Mouse (Mus musculus) midbrain, embryonic 14.5 days (tissue): ENCODE data around the gene Olfr889. TPM values are rescaled to one million over a fixed set of nuclear protein-coding genes. Genes with fewer than 3 reads are reported as not detected.
"Not testable (repeated sequence)": the region's sequence is repeated elsewhere in the genome, so short reads cannot be mapped to it uniquely, and the experiment has no call there.

ENCODE experiments used
- ATAC-seq: fragments of 200-750 bp; cut with Nextera tagmentation; 2 replicates; pipeline ENCODE4 v1.8.0; 2017; ENCODE audit warnings: moderate number of reproducible peaks, moderate library complexity; ENCODE audit not compliant: low FRiP score, low TSS enrichment
- DNase-seq: peaks from one replicate; pipeline ENCODE4 v3.0.0-alpha.2; 2015
- H3K27ac ChIP-seq: fragments of 300-500 bp; sonication (generic); replicated peaks from 2 replicates; pipeline ENCODE4 v1.5.1; 2014; ENCODE audit warnings: mild to moderate bottlenecking, low read depth, low read length, moderate library complexity
- H3K27me3 ChIP-seq: fragments of 300-500 bp; sonication (generic); 2 replicates; pipeline ENCODE4 v1.6.1; 2014; ENCODE audit warnings: low read length, control low read depth, mixed read lengths; ENCODE audit not compliant: control insufficient read depth, insufficient read depth
- H3K36me3 ChIP-seq: fragments of 300-500 bp; sonication (generic); 2 replicates; pipeline ENCODE4 v1.6.1; 2014; ENCODE audit warnings: low read length, control low read depth; ENCODE audit not compliant: control insufficient read depth, insufficient read depth
- H3K4me1 ChIP-seq: fragments of 300-500 bp; sonication (generic); 2 replicates; pipeline ENCODE4 v1.6.1; 2014; ENCODE audit warnings: mild to moderate bottlenecking, antibody characterized with exemption, low read length, control low read depth; ENCODE audit not compliant: control insufficient read depth, insufficient read depth
- H3K4me2 ChIP-seq: fragments of 300-500 bp; sonication (generic); 2 replicates; pipeline ENCODE4 v1.6.1; 2014; ENCODE audit warnings: mild to moderate bottlenecking, low read length, moderate library complexity
- H3K4me3 ChIP-seq: fragments of 300-500 bp; sonication (generic); replicated peaks from 2 replicates; pipeline ENCODE4 v1.5.1; 2014; ENCODE audit warnings: low read depth, low read length
- H3K9ac ChIP-seq: fragments of 300-500 bp; sonication (generic); replicated peaks from 2 replicates; pipeline ENCODE4 v1.6.1; 2014; ENCODE audit warnings: mild to moderate bottlenecking, low read length, moderate library complexity
- H3K9me3 ChIP-seq: fragments of 300-500 bp; sonication (generic); 2 replicates; pipeline ENCODE4 v1.6.1; 2016; ENCODE audit warnings: low read length, control low read depth, mixed read lengths; ENCODE audit not compliant: control insufficient read depth
- WGBS: fragments of 180-500 bp; shearing (Covaris S2); extraction: QIAGEN DNeasy Blood & Tissue Kit; methylation state at CpG from one replicate; pipeline ENCODE4 v1.1.7; 2014; 5-methylcytosine and 5-hydroxymethylcytosine counted together
- polyA plus RNA-seq: library from polyadenylated mRNA; unstranded; fragments of >200 nt; fragmentation: Nextera tagmentation; extraction: Ambion mirVana; gene quantifications from 2 replicates; pipeline ENCODE4 v1.2.1, GENCODE M21; 2014

Olfr889 gene
- polyA plus RNA-seq, result 0.04 and 0.05 TPM in 2 replicates

DNA sequence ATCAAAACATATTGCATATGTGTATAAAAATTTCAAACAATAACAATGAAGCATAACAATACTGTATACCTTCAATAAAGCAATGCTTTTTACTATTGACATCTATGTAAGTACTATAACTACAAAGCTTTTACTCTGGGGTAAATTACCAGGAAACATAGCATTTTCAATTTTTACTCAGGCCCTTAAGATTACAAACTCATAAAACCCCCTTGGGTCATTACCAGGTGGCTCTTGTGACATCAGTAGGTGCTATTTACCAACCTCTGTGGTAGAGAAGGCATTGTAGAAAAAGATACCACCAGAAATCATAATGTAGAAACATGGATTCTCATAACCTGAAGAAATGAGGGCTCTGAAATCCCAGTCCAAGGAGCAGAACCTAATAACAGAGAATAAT is at the start of gene Olfr889:
Olfr889 (plus strand) TSS at position 301 of the 400 bp plus-strand sequence.
- H3K4me2 ChIP-seq, result no peak within 1 kb of the TSS
- no peaks in the 10 kb centered on the region for H3K4me1 ChIP-seq
- no peaks in the 10 kb centered on the region for H3K27me3 ChIP-seq
- no peak within 1 kb of the TSS for H3K27ac ChIP-seq
- ATAC-seq (no peak), DNase-seq (no peak)
- H3K9ac ChIP-seq, result no peak within 1 kb of the TSS
- no peaks in the 10 kb centered on the region for H3K36me3 ChIP-seq
- H3K4me3 ChIP-seq, result no peak within 1 kb of the TSS
- H3K9me3 ChIP-seq, result no peaks in the 10 kb centered on the region

DNA sequence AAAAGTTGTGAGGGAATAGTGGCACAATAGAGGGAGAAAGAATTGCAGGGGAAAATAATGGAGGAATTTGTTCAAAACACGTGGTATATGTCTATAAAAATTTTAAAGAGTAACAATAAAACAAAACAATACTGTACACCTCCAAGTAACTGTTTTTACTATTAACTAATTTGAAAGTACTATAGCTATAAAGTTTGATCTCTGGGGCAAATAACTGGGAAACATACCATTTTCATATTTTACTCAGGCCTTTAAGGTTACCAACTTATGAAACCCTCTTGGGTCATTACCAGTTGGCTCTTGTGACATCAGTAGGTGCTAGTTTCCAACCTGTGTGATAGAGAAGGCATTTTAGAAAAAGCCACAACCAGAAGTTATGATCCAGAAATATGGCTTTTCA is 31.2 kb upstream of the Olfr889 start, which contains the start of gene Olfr887:
Olfr887 (plus strand) TSS at position 301 of the 400 bp plus-strand sequence.
- no peak within 1 kb of the TSS for H3K27ac ChIP-seq
- no peak within 1 kb of the TSS for H3K9ac ChIP-seq
- no peaks in the 10 kb centered on the region for H3K9me3 ChIP-seq
- ATAC-seq (no peak), DNase-seq (no peak)
- H3K27me3 ChIP-seq, result no peaks in the 10 kb centered on the region
- H3K4me1 ChIP-seq, result no peaks in the 10 kb centered on the region
- no peaks in the 10 kb centered on the region for H3K36me3 ChIP-seq
- 83% methylated on average over 1 of the region's 1 CpGs for WGBS
- H3K4me2 ChIP-seq, result no peak within 1 kb of the TSS
- no peak within 1 kb of the TSS for H3K4me3 ChIP-seq

DNA sequence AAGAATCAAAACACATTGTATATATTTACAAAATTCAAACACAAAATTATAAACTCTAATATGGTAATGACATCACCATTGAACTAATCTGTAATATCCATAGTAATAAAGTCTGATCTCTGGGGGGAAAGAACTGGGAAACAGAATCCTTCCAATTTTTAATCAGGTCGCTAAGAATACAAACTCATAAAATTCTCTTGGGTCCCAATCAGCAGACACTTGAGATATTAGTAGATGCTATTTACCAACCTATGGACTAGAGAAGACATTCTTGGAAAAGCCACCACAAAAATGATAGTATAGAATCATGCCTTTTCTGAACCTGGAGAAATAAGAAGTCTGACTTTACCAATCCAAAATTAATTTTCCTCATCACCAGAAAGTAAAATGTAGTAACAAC is 7.2 kb upstream of the Olfr889 start, which contains the start of gene Olfr888:
Olfr888 (plus strand) TSS at position 301 of the 400 bp plus-strand sequence.
- Histone ChIP-seq H3K27ac (no peak within 1 kb of the TSS), H3K9me3 (no peaks in the 10 kb centered on the region), H3K27me3 (no peaks in the 10 kb centered on the region), H3K36me3 (no peaks in the 10 kb centered on the region), H3K9ac (no peak within 1 kb of the TSS), H3K4me2 (no peak within 1 kb of the TSS), H3K4me3 (no peak within 1 kb of the TSS), H3K4me1 (no peaks in the 10 kb centered on the region)
- ATAC-seq (no peak), DNase-seq (no peak)
- 76% methylated on average over 1 of the region's 1 CpGs for WGBS

DNA sequence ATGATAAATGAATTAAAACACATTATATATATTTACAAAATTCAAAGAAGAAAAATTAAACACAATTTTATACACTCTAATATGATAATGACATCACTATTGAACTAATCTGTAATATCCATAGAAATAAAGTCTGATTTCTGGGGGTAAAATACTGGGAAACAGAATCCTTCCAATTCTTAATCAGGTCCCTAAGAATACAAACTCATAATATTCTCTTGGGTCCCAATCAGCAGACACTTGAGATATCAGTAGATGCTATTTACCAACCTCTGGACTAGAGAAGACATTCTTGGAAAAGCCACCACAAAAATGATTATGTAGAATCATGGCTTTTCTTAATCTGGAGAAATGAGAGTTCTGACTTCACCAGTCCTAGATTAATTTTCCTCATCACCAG is 27.2 kb downstream of the Olfr889 start, which contains the start of gene Olfr890:
Olfr890 (plus strand) TSS at position 301 of the 400 bp plus-strand sequence.
- Histone ChIP-seq H3K4me2 (no peak within 1 kb of the TSS), H3K27me3 (no peaks in the 10 kb centered on the region), H3K36me3 (no peaks in the 10 kb centered on the region), H3K4me1 (no peaks in the 10 kb centered on the region), H3K9me3 (no peaks in the 10 kb centered on the region), H3K9ac (no peak within 1 kb of the TSS), H3K4me3 (no peak within 1 kb of the TSS), H3K27ac (no peak within 1 kb of the TSS)
- no peak for DNase-seq
- no peak for ATAC-seq

DNA sequence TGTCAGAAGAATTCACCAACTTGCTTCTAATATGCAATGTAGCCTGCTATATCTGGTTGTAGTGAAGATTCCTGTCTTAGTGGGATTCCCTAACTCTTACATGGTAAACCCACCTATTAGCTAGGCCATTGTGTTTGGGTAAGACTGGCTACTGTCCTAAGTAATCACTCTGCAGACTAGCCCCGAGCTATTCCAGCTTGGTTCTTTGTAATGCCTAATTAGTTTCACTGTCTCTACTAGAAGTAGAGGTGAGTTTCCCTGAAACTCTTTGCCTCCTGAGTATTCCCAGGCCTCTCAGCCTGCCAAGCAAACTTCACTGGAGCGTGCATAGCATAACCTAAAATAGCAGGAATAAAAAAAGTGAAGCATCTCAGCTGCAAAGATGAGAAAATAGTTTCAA is 53.3 kb downstream of the Olfr889 start:
- H3K4me3 ChIP-seq, DNase-seq, H3K4me2 ChIP-seq, H3K27me3 ChIP-seq, H3K27ac ChIP-seq, ATAC-seq, H3K9ac ChIP-seq, H3K36me3 ChIP-seq, H3K4me1 ChIP-seq, H3K9me3 ChIP-seq: not testable (repeated sequence)
- 51% methylated on average over 2 of the region's 2 CpGs for whole genome bisulfite sequencing

Other genes with a start within 250 kb of the Olfr889 start
- not detected in 2 replicates for gene Olfr145, start 218.5 kb upstream of the Olfr889 start, polyA plus RNA-seq
- 0.28 TPM in 1 of 2 replicates, not detected in the other for gene Olfr878, start 197.4 kb upstream of the Olfr889 start, polyA plus RNA-seq
- gene Olfr881, start 123.4 kb upstream of the Olfr889 start, polyA plus RNA-seq, result not detected in 2 replicates
- gene Olfr883, start 89.4 kb upstream of the Olfr889 start, polyA plus RNA-seq, result not detected in 2 replicates
- not detected in 2 replicates for gene Olfr884, start 68.6 kb upstream of the Olfr889 start, polyA plus RNA-seq
- gene Olfr885, start 53.9 kb upstream of the Olfr889 start, polyA plus RNA-seq, result not detected in 2 replicates
- not detected in 2 replicates for gene Olfr887, start 31.1 kb upstream of the Olfr889 start, polyA plus RNA-seq
- gene Olfr888, start 7.1 kb upstream of the Olfr889 start, polyA plus RNA-seq, result not detected in 2 replicates
- gene Olfr890, start 27.3 kb downstream of the Olfr889 start, polyA plus RNA-seq, result not detected in 2 replicates
- gene Olfr891, start 65.6 kb downstream of the Olfr889 start, polyA plus RNA-seq, result not detected in 2 replicates
- gene Olfr893, start 93.2 kb downstream of the Olfr889 start, polyA plus RNA-seq, result not detected in 2 replicates
- not detected in 2 replicates for gene Olfr894, start 102.9 kb downstream of the Olfr889 start, polyA plus RNA-seq
- gene Olfr143, start 137.6 kb downstream of the Olfr889 start, polyA plus RNA-seq, result not detected in 2 replicates
- gene Olfr895, start 152.7 kb downstream of the Olfr889 start, polyA plus RNA-seq, result not detected in 2 replicates
- gene Olfr896-ps1, start 175.9 kb downstream of the Olfr889 start, polyA plus RNA-seq, result not detected in 2 replicates
- gene Olfr25, start 213.9 kb downstream of the Olfr889 start, polyA plus RNA-seq, result not detected in 2 replicates
- gene Olfr898, start 233.2 kb downstream of the Olfr889 start, polyA plus RNA-seq, result not detected in 2 replicates